Mouse (Mus musculus): ENCODE results near the gene Ctbp2. TPM values are rescaled to one million over a fixed set of nuclear protein-coding genes. Genes with fewer than 3 reads are reported as not detected.

The Ctbp2 gene
- polyA plus RNA-seq, 1 experiment from 2014 or later, result 80.2 TPM

DNA sequence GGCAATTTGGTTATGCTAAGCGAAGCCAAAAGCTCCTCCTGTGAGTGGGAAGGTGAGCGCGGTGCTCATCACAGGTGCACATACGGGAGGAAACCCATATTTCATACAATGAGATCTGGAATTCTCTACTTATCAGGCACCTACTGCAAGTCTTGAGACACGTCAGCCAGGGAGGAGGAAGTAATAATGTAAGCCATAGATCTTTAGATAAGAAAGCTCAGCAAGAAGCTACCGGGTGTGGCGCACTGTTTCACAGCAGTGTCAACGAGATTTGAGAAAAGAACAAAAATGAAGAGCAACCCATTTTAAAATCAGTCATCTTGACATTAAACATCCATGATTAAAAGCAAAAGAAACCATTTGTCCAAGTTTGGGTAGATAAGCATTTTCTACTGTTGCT is 95.2 kb downstream of the Ctbp2 start:
- 66% methylated on average over 8 of the region's 8 CpGs for WGBS
- ATAC-seq, result peak; percentile 61
- Histone ChIP-seq H3K4me1 (ENCODE audit: control insufficient read depth, insufficient read depth, low read length) (peaks cover 47% of the 10 kb centered on the region), H3K4me2 (ENCODE audit: low read depth, low read length) (peak overlapping the region; percentile 22; the same call in 1 of the 2 replicates), H3K27ac (ENCODE audit: low read length) (peak overlapping the region; percentile 75), H3K9me3 (ENCODE audit: control insufficient read depth, low read length) (no peaks in the 10 kb centered on the region), H3K9ac (ENCODE audit: low read depth, low read length) (no peak overlapping the region), H3K27me3 (replicated peaks; ENCODE audit: control insufficient read depth, insufficient read depth, low read length) (no peaks in the 10 kb centered on the region), H3K36me3 (ENCODE audit: control insufficient read depth, insufficient read depth, low read length) (no peaks in the 10 kb centered on the region), H3K4me3 (ENCODE audit: low read length) (no peak overlapping the region)

DNA sequence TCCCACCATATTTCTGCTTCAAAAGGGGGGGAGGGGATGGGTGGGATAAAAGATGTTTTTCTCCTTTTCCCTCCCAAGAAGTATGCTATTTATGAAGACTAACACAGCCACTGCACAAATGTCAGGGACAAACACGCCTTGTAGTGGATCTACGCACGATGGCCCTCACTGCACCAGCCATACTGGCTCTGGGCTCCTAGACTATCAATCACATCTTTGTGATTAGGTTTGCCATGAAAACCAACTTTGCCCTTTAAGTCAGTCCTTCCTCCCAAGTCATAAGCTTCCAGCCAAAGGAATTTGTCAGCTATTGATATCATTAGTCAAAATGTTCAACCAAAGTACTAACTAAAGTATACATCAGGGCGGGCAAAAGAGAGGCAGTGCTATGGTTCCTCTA is 96.2 kb downstream of the Ctbp2 start:
- Histone ChIP-seq H3K27ac (ENCODE audit: low read length) (no peak overlapping the region), H3K27me3 (replicated peaks; ENCODE audit: control insufficient read depth, insufficient read depth, low read length) (no peaks in the 10 kb centered on the region), H3K9ac (ENCODE audit: low read depth, low read length) (no peak overlapping the region), H3K4me3 (ENCODE audit: low read length) (no peak overlapping the region), H3K36me3 (ENCODE audit: control insufficient read depth, insufficient read depth, low read length) (no peaks in the 10 kb centered on the region), H3K4me2 (ENCODE audit: low read depth, low read length) (no peak overlapping the region), H3K4me1 (ENCODE audit: control insufficient read depth, insufficient read depth, low read length) (peaks cover 52% of the 10 kb centered on the region), H3K9me3 (ENCODE audit: control insufficient read depth, low read length) (no peaks in the 10 kb centered on the region)
- 77% methylated on average over 4 of the region's 4 CpGs for WGBS
- ATAC-seq, result no peak

- 32% methylated on average over 1 of the region's 1 CpGs for WGBS
- H3K27ac ChIP-seq (ENCODE audit: low read length), result no peak overlapping the region
- ATAC-seq, result no peak
These were observed 99.5 kb downstream of the Ctbp2 start for GRCm38 (mm10) chr7:133024694-133025093.

GRCm38 (mm10) chr7:133019481-133020020 is 104.6 kb downstream of the Ctbp2 start:
- no peak overlapping the region for H3K4me2 ChIP-seq (ENCODE audit: low read depth, low read length)
- 42% methylated on average over 6 of the region's 6 CpGs for WGBS

More at GRCm38 (mm10) chr7:133024694-133025093, 99.5 kb downstream of the Ctbp2 start:
- Histone ChIP-seq H3K4me1 (ENCODE audit: control insufficient read depth, insufficient read depth, low read length) (peaks cover 52% of the 10 kb centered on the region), H3K4me3 (ENCODE audit: low read length) (no peak overlapping the region), H3K36me3 (ENCODE audit: control insufficient read depth, insufficient read depth, low read length) (no peaks in the 10 kb centered on the region), H3K9me3 (ENCODE audit: control insufficient read depth, low read length) (no peaks in the 10 kb centered on the region), H3K4me2 (ENCODE audit: low read depth, low read length) (no peak overlapping the region), H3K27me3 (replicated peaks; ENCODE audit: control insufficient read depth, insufficient read depth, low read length) (no peaks in the 10 kb centered on the region), H3K9ac (ENCODE audit: low read depth, low read length) (no peak overlapping the region)

GRCm38 (mm10) chr7:133018961-133019360 is 105.2 kb downstream of the Ctbp2 start:
- Histone ChIP-seq H3K27ac (ENCODE audit: low read length) (no peak overlapping the region), H3K36me3 (ENCODE audit: control insufficient read depth, insufficient read depth, low read length) (no peaks in the 10 kb centered on the region), H3K4me3 (ENCODE audit: low read length) (no peak overlapping the region), H3K4me1 (ENCODE audit: control insufficient read depth, insufficient read depth, low read length) (peaks cover 54% of the 10 kb centered on the region), H3K9ac (ENCODE audit: low read depth, low read length) (no peak overlapping the region), H3K4me2 (ENCODE audit: low read depth, low read length) (no peak overlapping the region), H3K9me3 (ENCODE audit: control insufficient read depth, low read length) (no peaks in the 10 kb centered on the region), H3K27me3 (replicated peaks; ENCODE audit: control insufficient read depth, insufficient read depth, low read length) (no peaks in the 10 kb centered on the region)
- no peak for ATAC-seq
- 80% methylated on average over 7 of the region's 7 CpGs for WGBS

More at GRCm38 (mm10) chr7:133019481-133020020, 104.6 kb downstream of the Ctbp2 start:
- no peak overlapping the region for H3K9ac ChIP-seq (ENCODE audit: low read depth, low read length)
- no peaks in the 10 kb centered on the region for H3K36me3 ChIP-seq (ENCODE audit: control insufficient read depth, insufficient read depth, low read length)
- peaks cover 50% of the 10 kb centered on the region for H3K4me1 ChIP-seq (ENCODE audit: control insufficient read depth, insufficient read depth, low read length)
- no peaks in the 10 kb centered on the region for H3K27me3 ChIP-seq (replicated peaks; ENCODE audit: control insufficient read depth, insufficient read depth, low read length)
- ATAC-seq, result no peak
- no peak overlapping the region for H3K4me3 ChIP-seq (ENCODE audit: low read length)
- no peaks in the 10 kb centered on the region for H3K9me3 ChIP-seq (ENCODE audit: control insufficient read depth, low read length)
- no peak overlapping the region; the same call in 1 of the 2 replicates for H3K27ac ChIP-seq (ENCODE audit: low read length)

GRCm38 (mm10) chr7:133015416-133016070 is 108.6 kb downstream of the Ctbp2 start:
- Histone ChIP-seq H3K4me1 (ENCODE audit: control insufficient read depth, insufficient read depth, low read length) (peaks cover 75% of the 10 kb centered on the region), H3K9ac (ENCODE audit: low read depth, low read length) (no peak overlapping the region; the same call in 1 of the 2 replicates)
- ATAC-seq, result no peak

DNA sequence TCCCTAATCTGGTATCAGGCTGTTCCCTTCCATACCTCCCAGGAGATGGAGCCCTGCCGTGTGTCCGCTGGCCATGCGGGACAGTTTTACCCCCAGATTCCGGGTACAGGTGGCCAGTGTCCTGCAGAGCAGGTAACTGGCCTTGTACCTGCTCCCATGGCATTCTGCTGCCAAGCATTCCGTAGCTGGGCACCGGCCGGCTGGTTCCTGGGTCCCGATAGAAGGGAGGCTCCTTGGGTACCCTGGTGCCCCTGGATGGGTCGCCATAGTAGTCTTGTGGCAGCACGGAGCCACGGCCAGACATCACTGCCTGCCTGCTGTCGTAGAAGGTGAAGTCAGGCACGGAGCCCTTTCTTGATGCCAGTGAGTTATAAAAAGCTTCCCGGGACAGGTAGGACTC is 109.5 kb downstream of the Ctbp2 start:
- H3K36me3 ChIP-seq (ENCODE audit: control insufficient read depth, insufficient read depth, low read length), result 0 out of 2 replicates have a peak, but pooled peaks cover 4% of the 10 kb centered on the region
- H3K9ac ChIP-seq (ENCODE audit: low read depth, low read length), result no peak overlapping the region
- H3K9me3 ChIP-seq (ENCODE audit: control insufficient read depth, low read length), result no peaks in the 10 kb centered on the region
- 92% methylated on average over 14 of the region's 14 CpGs for WGBS
- H3K4me1 ChIP-seq (ENCODE audit: control insufficient read depth, insufficient read depth, low read length), result peaks cover 74% of the 10 kb centered on the region
- no peak overlapping the region for H3K4me3 ChIP-seq (ENCODE audit: low read length)
- no peak overlapping the region for H3K27ac ChIP-seq (ENCODE audit: low read length)
- H3K4me2 ChIP-seq (ENCODE audit: low read depth, low read length), result no peak overlapping the region
- no peak for ATAC-seq
- no peaks in the 10 kb centered on the region for H3K27me3 ChIP-seq (replicated peaks; ENCODE audit: control insufficient read depth, insufficient read depth, low read length)

More at GRCm38 (mm10) chr7:133015416-133016070, 108.6 kb downstream of the Ctbp2 start:
- Histone ChIP-seq H3K27me3 (replicated peaks; ENCODE audit: control insufficient read depth, insufficient read depth, low read length) (no peaks in the 10 kb centered on the region), H3K4me2 (ENCODE audit: low read depth, low read length) (no peak overlapping the region), H3K36me3 (ENCODE audit: control insufficient read depth, insufficient read depth, low read length) (no peaks in the 10 kb centered on the region), H3K9me3 (ENCODE audit: control insufficient read depth, low read length) (no peaks in the 10 kb centered on the region), H3K4me3 (ENCODE audit: low read length) (no peak overlapping the region), H3K27ac (ENCODE audit: low read length) (peak overlapping the region; percentile 46)
- WGBS, result 45% methylated on average over 7 of the region's 7 CpGs

DNA sequence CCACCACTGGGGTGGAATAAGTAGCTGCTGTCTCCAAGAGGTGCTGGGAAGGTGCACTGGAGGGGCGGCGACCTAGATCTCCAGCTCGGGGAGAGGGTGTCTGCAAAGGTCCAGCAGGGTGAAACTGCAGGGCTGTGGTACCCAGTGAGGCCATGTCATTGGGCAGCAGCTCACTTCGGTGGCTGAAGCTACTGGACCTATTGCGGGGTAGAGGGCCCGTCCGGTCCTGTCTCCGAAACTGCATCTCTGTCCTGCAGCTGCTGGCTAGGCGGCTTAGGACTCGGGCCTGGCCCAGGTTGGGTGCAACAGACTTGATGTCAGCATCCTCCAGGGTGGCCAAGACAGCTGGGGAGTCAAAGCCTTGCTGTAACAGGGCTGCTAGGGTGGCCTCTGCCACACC is 110.2 kb downstream of the Ctbp2 start:
- H3K4me3 ChIP-seq (ENCODE audit: low read length), result no peak overlapping the region
- 0 out of 2 replicates have a peak, but pooled peaks cover 5% of the 10 kb centered on the region for H3K36me3 ChIP-seq (ENCODE audit: control insufficient read depth, insufficient read depth, low read length)
- WGBS, result 90% methylated on average over 10 of the region's 10 CpGs
- no peak overlapping the region; the same call in 1 of the 2 replicates for H3K27ac ChIP-seq (ENCODE audit: low read length)
- no peak overlapping the region for H3K4me2 ChIP-seq (ENCODE audit: low read depth, low read length)
- H3K9ac ChIP-seq (ENCODE audit: low read depth, low read length), result no peak overlapping the region
- no peak for ATAC-seq
- H3K4me1 ChIP-seq (ENCODE audit: control insufficient read depth, insufficient read depth, low read length), result peaks cover 71% of the 10 kb centered on the region
- no peaks in the 10 kb centered on the region for H3K27me3 ChIP-seq (replicated peaks; ENCODE audit: control insufficient read depth, insufficient read depth, low read length)
- H3K9me3 ChIP-seq (ENCODE audit: control insufficient read depth, low read length), result no peaks in the 10 kb centered on the region

DNA sequence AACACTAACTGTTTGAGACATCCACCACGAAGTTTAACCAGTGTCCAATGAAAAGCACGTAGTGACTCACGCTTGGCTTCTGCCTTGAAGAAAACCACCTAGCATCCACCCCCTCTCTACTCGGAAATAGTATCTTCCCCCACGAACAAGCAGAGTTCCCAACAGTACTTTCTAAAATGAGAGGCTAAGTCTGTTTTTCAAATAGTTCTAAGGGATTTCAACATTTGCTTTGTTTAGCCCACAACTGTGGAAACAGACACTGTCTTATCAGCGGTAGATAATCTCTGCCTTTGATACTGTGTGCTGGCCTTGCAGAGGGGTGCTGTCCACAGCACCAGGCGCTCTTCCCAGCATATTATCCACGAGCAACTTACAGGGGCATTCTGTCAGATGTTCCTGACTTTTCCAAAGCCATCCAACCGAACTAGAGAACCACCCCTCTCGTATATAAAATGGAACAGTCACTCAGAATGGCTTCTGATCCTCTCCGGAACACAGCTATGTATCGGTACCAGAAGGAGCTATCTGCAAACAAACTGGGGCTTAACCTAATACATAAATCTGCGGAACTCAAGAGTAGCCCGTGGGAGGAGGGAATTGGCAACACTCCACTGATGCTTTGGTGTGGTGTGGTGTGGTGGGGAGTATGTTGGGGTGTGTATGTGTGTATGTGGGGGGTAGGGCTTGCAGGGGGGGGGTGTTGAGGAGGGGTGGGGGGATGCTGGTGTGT is 111.4 kb downstream of the Ctbp2 start:
- Histone ChIP-seq H3K27ac (ENCODE audit: low read length) (peak overlapping the region; percentile 26), H3K9ac (ENCODE audit: low read depth, low read length) (no peak overlapping the region), H3K9me3 (ENCODE audit: control insufficient read depth, low read length) (no peaks in the 10 kb centered on the region), H3K27me3 (replicated peaks; ENCODE audit: control insufficient read depth, insufficient read depth, low read length) (no peaks in the 10 kb centered on the region), H3K4me3 (ENCODE audit: low read length) (no peak overlapping the region), H3K4me2 (ENCODE audit: low read depth, low read length) (no peak overlapping the region), H3K36me3 (ENCODE audit: control insufficient read depth, insufficient read depth, low read length) (0 out of 2 replicates have a peak, but pooled peaks cover 5% of the 10 kb centered on the region), H3K4me1 (ENCODE audit: control insufficient read depth, insufficient read depth, low read length) (peaks cover 74% of the 10 kb centered on the region)
- WGBS, result 37% methylated on average over 14 of the region's 14 CpGs
- no peak for ATAC-seq
